Mouse (Mus musculus): ENCODE measurements around the gene Zbp1.

The Zbp1 gene

GRCm38 (mm10) chr2:173246688-173247087 is 28.0 kb upstream of the Zbp1 start:
- DNase-seq: no peak

- no peak for DNase-seq
These were observed 26.5 kb upstream of the Zbp1 start for GRCm38 (mm10) chr2:173245258-173245657.

- DNase-seq: no peak
These were observed 25.4 kb upstream of the Zbp1 start for GRCm38 (mm10) chr2:173244108-173244507.

GRCm38 (mm10) chr2:173243616-173244015 is 24.9 kb upstream of the Zbp1 start:
- no peak for DNase-seq

- DNase-seq: no peak
These were observed 24.2 kb upstream of the Zbp1 start for GRCm38 (mm10) chr2:173242874-173243273.

GRCm38 (mm10) chr2:173240738-173241137 is 22.0 kb upstream of the Zbp1 start:
- DNase-seq: no peak

GRCm38 (mm10) chr2:173238522-173238921 is 19.8 kb upstream of the Zbp1 start:
- DNase-seq: no peak

- no peak for DNase-seq
These were observed 17.0 kb upstream of the Zbp1 start for GRCm38 (mm10) chr2:173235435-173236332.

- no peak for DNase-seq
These were observed 14.0 kb upstream of the Zbp1 start for GRCm38 (mm10) chr2:173232766-173233099.

- no peak for DNase-seq
These were observed 13.5 kb upstream of the Zbp1 start for GRCm38 (mm10) chr2:173232065-173232765.

GRCm38 (mm10) chr2:173229578-173230224 is 11.0 kb upstream of the Zbp1 start:
- peak; percentile 68 for DNase-seq

GRCm38 (mm10) chr2:173228567-173228966 is 9.8 kb upstream of the Zbp1 start:
- DNase-seq: no peak

- DNase-seq: no peak
These were observed 8.1 kb upstream of the Zbp1 start for GRCm38 (mm10) chr2:173226792-173227191.

GRCm38 (mm10) chr2:173225906-173226305 is 7.2 kb upstream of the Zbp1 start:
- DNase-seq: no peak

- no peak for DNase-seq
These were observed 6.1 kb upstream of the Zbp1 start for GRCm38 (mm10) chr2:173224832-173225231.

- no peak for DNase-seq
These were observed 5.4 kb upstream of the Zbp1 start for GRCm38 (mm10) chr2:173224097-173224496.

- no peak for DNase-seq
These were observed 4.8 kb upstream of the Zbp1 start for GRCm38 (mm10) chr2:173223496-173223895.

- DNase-seq: no peak
These were observed 2.0 kb upstream of the Zbp1 start for GRCm38 (mm10) chr2:173220754-173221153.

- no peak for DNase-seq
These were observed 682 bp upstream of the Zbp1 start for GRCm38 (mm10) chr2:173219256-173219954.

GRCm38 (mm10) chr2:173217763-173218258 is 912 bp downstream of the Zbp1 start:
- DNase-seq: no peak

GRCm38 (mm10) chr2:173217246-173217645 is 1.5 kb downstream of the Zbp1 start:
- no peak for DNase-seq

GRCm38 (mm10) chr2:173216840-173217239 is 1.9 kb downstream of the Zbp1 start:
- no peak for DNase-seq

GRCm38 (mm10) chr2:173212227-173212626 is 6.5 kb downstream of the Zbp1 start:
- no peak for DNase-seq
